Mouse (Mus musculus): ENCODE measurements around the gene Slc39a8.

- no peak for TF ChIP-seq CTCF (IDR thresholded peaks at IDR 0.05; ENCODE audit: extremely low read depth, insufficient read depth, low read length)
- no peak for TF ChIP-seq POLR2A (IDR thresholded peaks at IDR 0.05; ENCODE audit: extremely low read depth, insufficient read depth, low read length)
These were observed 44.0 kb downstream of the Slc39a8 start for GRCm38 (mm10) chr3:135869041-135869440.

Measured in cortical plate, adult 2 months (tissue).